Mouse (Mus musculus): ENCODE data around the gene Cd209g.
"Not testable (repeated sequence)": the region's sequence is repeated elsewhere in the genome, so short reads cannot be mapped to it uniquely, and the experiment has no call there.

DNA sequence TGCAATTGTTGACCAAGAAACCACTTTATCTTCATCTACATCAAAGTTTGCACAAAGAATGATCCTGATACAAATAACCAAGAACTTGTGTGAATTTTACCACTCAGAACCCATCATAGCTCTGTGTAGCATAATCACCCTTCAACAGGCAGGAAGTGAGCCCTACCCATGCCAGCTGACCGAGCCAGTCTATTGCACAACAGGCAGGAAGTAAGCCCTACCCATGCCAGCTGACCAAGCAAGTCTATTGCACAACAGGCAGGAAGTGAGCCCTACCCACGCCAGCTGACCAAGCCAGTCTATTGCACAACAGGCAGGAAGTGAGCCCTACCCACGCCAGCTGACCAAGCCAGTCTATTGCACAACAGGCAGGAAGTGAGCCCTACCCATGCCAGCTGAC lies 45.4 kb upstream of the Cd209g start:
- TF ChIP-seq CTCF (conservative IDR thresholded peaks at IDR 0.05; ENCODE audit: insufficient read depth, insufficient read length, low read depth, low read length); POLR2A (IDR thresholded peaks at IDR 0.05; ENCODE audit: low read depth, low read length): not testable (repeated sequence)
